Mouse (Mus musculus): ENCODE measurements around the gene Elmo3. TPM values are rescaled to one million over a fixed set of nuclear protein-coding genes. Genes with fewer than 3 reads are reported as not detected.
"Not testable (repeated sequence)": the region's sequence is repeated elsewhere in the genome, so short reads cannot be mapped to it uniquely, and the experiment has no call there.

The Elmo3 gene
- total RNA-seq, 4 experiments from 2014 or later: 0.63 to 2.3 (median 1.4) TPM

- DNase-seq (ENCODE audit: low spot score in 2 of 2): no peak
Observed at GRCm38 (mm10) chr8:105275840-105276239, 29.6 kb upstream of the Elmo3 start, which contains the start of gene Nol3. Nol3 (plus strand) TSS chr8:105276140.

- no peak for DNase-seq (ENCODE audit: low spot score in 2 of 2)
Observed at GRCm38 (mm10) chr8:105276292-105277120, 28.9 kb upstream of the Elmo3 start.

GRCm38 (mm10) chr8:105278911-105279334 is 26.5 kb upstream of the Elmo3 start:
- peak; percentile 85 to 92 for DNase-seq (ENCODE audit: low spot score in 2 of 2)

- no peak for DNase-seq (ENCODE audit: low spot score in 2 of 2)
Observed at GRCm38 (mm10) chr8:105280567-105280966, 24.8 kb upstream of the Elmo3 start.

GRCm38 (mm10) chr8:105281821-105282220 is 23.6 kb upstream of the Elmo3 start:
- DNase-seq (ENCODE audit: low spot score in 2 of 2): no peak

- DNase-seq (ENCODE audit: low spot score in 2 of 2): no peak
Observed at GRCm38 (mm10) chr8:105282239-105282638, 23.2 kb upstream of the Elmo3 start.

- no peak for DNase-seq (ENCODE audit: low spot score in 2 of 2)
Observed at GRCm38 (mm10) chr8:105283074-105283473, 22.3 kb upstream of the Elmo3 start.

GRCm38 (mm10) chr8:105285514-105285913 is 19.9 kb upstream of the Elmo3 start:
- DNase-seq (ENCODE audit: low spot score in 2 of 2): no peak

GRCm38 (mm10) chr8:105286907-105287306 is 18.5 kb upstream of the Elmo3 start:
- DNase-seq (ENCODE audit: low spot score in 2 of 2): peak in 1 of 2 experiments; percentile 9

- no peak for DNase-seq (ENCODE audit: low spot score in 2 of 2)
Observed at GRCm38 (mm10) chr8:105288231-105288630, 17.2 kb upstream of the Elmo3 start.

GRCm38 (mm10) chr8:105288958-105289732 is 16.3 kb upstream of the Elmo3 start:
- DNase-seq (ENCODE audit: low spot score in 2 of 2): peak; percentile 92 to 95

GRCm38 (mm10) chr8:105289805-105290460 is 15.5 kb upstream of the Elmo3 start, which contains the start of gene 4931428F04Rik:
4931428F04Rik (minus strand) TSS chr8:105289864.
- no peak for DNase-seq (ENCODE audit: low spot score in 2 of 2)

GRCm38 (mm10) chr8:105290554-105291314 is 14.7 kb upstream of the Elmo3 start:
- peak in 1 of 2 experiments; percentile 75 for DNase-seq (ENCODE audit: low spot score in 2 of 2)

- DNase-seq (ENCODE audit: low spot score in 2 of 2): not testable (repeated sequence)
Observed at GRCm38 (mm10) chr8:105291364-105291763, 14.0 kb upstream of the Elmo3 start.

GRCm38 (mm10) chr8:105291802-105292201 is 13.6 kb upstream of the Elmo3 start:
- not testable (repeated sequence) for DNase-seq (ENCODE audit: low spot score in 2 of 2)

- no peak for DNase-seq (ENCODE audit: low spot score in 2 of 2)
Observed at GRCm38 (mm10) chr8:105292471-105292870, 12.9 kb upstream of the Elmo3 start.

- no peak for DNase-seq (ENCODE audit: low spot score in 2 of 2)
Observed at GRCm38 (mm10) chr8:105293405-105293804, 12.0 kb upstream of the Elmo3 start.

GRCm38 (mm10) chr8:105294776-105295175 is 10.6 kb upstream of the Elmo3 start:
- DNase-seq (ENCODE audit: low spot score in 2 of 2): no peak

- no peak for DNase-seq (ENCODE audit: low spot score in 2 of 2)
Observed at GRCm38 (mm10) chr8:105295256-105295655, 10.1 kb upstream of the Elmo3 start.

- no peak for DNase-seq (ENCODE audit: low spot score in 2 of 2)
Observed at GRCm38 (mm10) chr8:105295895-105296573, 9.4 kb upstream of the Elmo3 start, which contains the start of gene Exoc3l. Exoc3l (minus strand) TSS chr8:105296101.

Data from layer of hippocampus, adult 8-10 months (tissue).